Mouse (Mus musculus) stomach, postnatal 0 days (tissue): ENCODE measurements around the gene Eme1. TPM values are rescaled to one million over a fixed set of nuclear protein-coding genes. Genes with fewer than 3 reads are reported as not detected.
A peak's percentile ranks its signal among the peaks of the same experiment; 100 is the strongest.
"Not testable (repeated sequence)": the region's sequence is repeated elsewhere in the genome, so short reads cannot be mapped to it uniquely, and the experiment has no call there.

ENCODE experiments used
- ATAC-seq: fragments of 200-750 bp; cut with Nextera tagmentation; 2 replicates; pipeline ENCODE4 v1.8.0; 2017; ENCODE audit not compliant: low FRiP score, low TSS enrichment
- DNase-seq: peaks from one replicate; pipeline ENCODE4 v3.0.0-alpha.2; 2016; ENCODE audit warnings: low spot score
- H3K27ac ChIP-seq: fragments of 300-500 bp; sonication (generic); replicated peaks from 2 replicates; pipeline ENCODE4 v1.5.1; 2014; ENCODE audit warnings: mild to moderate bottlenecking, control low read depth
- H3K27me3 ChIP-seq: fragments of 300-500 bp; sonication (generic); 2 replicates; pipeline ENCODE4 v1.6.1; 2014; ENCODE audit warnings: low read length; ENCODE audit not compliant: control insufficient read depth, insufficient read depth
- H3K36me3 ChIP-seq: fragments of 300-500 bp; sonication (generic); 2 replicates; pipeline ENCODE4 v1.6.1; 2014; ENCODE audit warnings: low read length, mixed read lengths; ENCODE audit not compliant: control insufficient read depth, insufficient read depth
- H3K4me1 ChIP-seq: fragments of 300-500 bp; sonication (generic); replicated peaks from 2 replicates; pipeline ENCODE4 v1.6.1; 2014; ENCODE audit warnings: antibody characterized with exemption; ENCODE audit not compliant: control insufficient read depth, insufficient read depth
- H3K4me2 ChIP-seq: fragments of 300-500 bp; sonication (generic); replicated peaks from 2 replicates; pipeline ENCODE4 v1.6.1; 2014; ENCODE audit warnings: low read depth, mild to moderate bottlenecking, control low read depth, moderate library complexity
- H3K4me3 ChIP-seq: fragments of 300-500 bp; sonication (generic); 2 replicates; pipeline ENCODE4 v1.5.1; 2014; ENCODE audit warnings: low read depth, low read length, control low read depth
- H3K9ac ChIP-seq: fragments of 300-500 bp; sonication (generic); 2 replicates; pipeline ENCODE4 v1.6.1; 2014; ENCODE audit warnings: mild to moderate bottlenecking, low read length, control low read depth, mixed read lengths
- H3K9me3 ChIP-seq: fragments of 300-500 bp; sonication (generic); 2 replicates; pipeline ENCODE4 v1.6.1; 2016; ENCODE audit warnings: low read length; ENCODE audit not compliant: control insufficient read depth
- CTCF ChIP-seq: IDR thresholded peaks from 2 replicates; pipeline ENCODE4 v1.5.1; 2016; ENCODE audit warnings: antibody characterized with exemption, low read depth, mild to moderate bottlenecking, moderate library complexity
- EP300 ChIP-seq: optimal IDR thresholded peaks from 2 replicates; pipeline ENCODE3; 2016; ENCODE audit warnings: antibody characterized with exemption
- WGBS: fragments of 180-500 bp; shearing (Covaris S2); extraction: QIAGEN DNeasy Blood & Tissue Kit; methylation state at CpG from one replicate; pipeline ENCODE4 v1.1.7; 2014; 5-methylcytosine and 5-hydroxymethylcytosine counted together
- polyA plus RNA-seq: library from polyadenylated mRNA; unstranded; fragments of >200 nt; fragmentation: Nextera tagmentation; extraction: Ambion mirVana; gene quantifications from 2 replicates; pipeline ENCODE4 v1.2.1, GENCODE M21; 2015

Eme1 gene
- polyA plus RNA-seq, 1 experiment from 2014 or later, result 3.4 TPM

DNA sequence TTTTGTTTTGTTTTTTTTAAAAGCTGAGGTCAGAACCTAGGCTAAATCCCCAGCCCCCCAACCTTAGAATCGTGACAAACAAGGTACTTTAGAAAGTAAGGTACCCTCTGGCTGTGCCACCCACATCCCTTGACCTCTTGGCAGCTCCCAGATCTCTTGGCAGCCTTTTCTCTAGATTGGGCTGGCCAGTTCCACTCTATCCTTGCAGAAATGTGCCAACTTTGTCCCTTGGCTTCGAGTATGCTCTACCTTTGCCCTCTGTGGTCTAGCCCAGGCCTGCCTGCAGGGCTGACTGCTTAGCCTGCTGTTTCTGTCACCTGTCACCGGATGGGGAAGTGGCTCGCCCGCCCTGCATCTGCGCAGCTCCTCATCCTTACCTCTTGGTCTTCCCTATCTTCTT is 11.5 kb upstream of the Eme1 start:
- WGBS, result 93% methylated on average over 6 of the region's 6 CpGs

DNA sequence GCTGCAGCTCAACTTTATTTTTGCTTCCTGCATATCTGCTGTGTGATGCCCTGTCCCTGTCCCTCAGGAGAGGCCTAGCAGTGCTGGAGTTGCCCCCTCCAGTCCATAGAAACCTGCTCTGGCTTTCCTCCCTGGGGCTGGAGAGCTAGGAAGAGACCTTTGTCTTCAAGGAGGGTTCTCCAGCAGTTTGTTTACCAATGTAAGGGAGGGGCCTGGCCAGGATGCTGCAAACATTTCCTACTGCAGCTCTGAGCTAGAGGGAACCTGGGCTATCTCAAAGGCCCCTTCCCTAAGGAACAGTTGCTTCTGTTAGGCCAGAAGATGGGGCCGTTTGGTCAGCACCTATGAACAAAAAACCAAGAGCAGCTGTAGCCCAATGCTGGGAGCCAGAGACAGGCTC is 7.6 kb upstream of the Eme1 start:
- Histone ChIP-seq H3K27me3 (no peaks in the 10 kb centered on the region), H3K9me3 (no peaks in the 10 kb centered on the region), H3K4me3 (no peak overlapping the region), H3K27ac (no peak overlapping the region), H3K4me1 (no peaks in the 10 kb centered on the region), H3K36me3 (peaks cover 17% of the 10 kb centered on the region), H3K4me2 (no peak overlapping the region), H3K9ac (no peak overlapping the region)
- no peak for DNase-seq
- WGBS, result 58% methylated on average over 1 of the region's 1 CpGs
- TF ChIP-seq EP300 (no peak), CTCF (no peak)
- ATAC-seq, result peak; percentile 14; the same call in 1 of the 2 replicates

More for the DNA sequence above, 11.5 kb upstream of the Eme1 start:
- Histone ChIP-seq H3K27ac (no peak overlapping the region), H3K4me3 (no peak overlapping the region), H3K4me1 (no peaks in the 10 kb centered on the region), H3K4me2 (no peak overlapping the region), H3K9me3 (no peaks in the 10 kb centered on the region), H3K9ac (no peak overlapping the region), H3K27me3 (no peaks in the 10 kb centered on the region), H3K36me3 (peaks cover 32% of the 10 kb centered on the region)
- ATAC-seq (no peak), DNase-seq (no peak)
- TF ChIP-seq CTCF, result no peak
- TF ChIP-seq EP300, result no peak

DNA sequence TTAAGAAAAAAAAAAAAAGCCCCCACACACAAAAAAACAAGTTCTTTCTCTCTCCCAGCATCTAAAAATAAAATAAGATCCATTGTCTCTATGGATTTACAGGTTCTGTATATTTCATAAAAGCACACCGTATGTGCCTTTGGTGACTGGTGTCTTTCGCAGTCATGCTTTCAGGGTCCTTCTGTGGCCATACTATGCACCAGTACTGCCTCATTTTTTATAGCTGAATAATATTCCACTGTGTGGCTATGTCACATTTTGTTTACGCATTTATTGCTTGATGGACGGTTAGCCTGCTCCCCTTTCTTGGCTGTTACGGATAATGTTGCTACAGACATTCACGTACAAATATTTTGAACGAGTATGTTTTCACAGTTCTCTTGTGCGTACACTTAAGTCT is 791 bp downstream of the Eme1 start:
- Histone ChIP-seq H3K27me3 (no peaks in the 10 kb centered on the region), H3K4me2 (peak overlapping the region; percentile 65), H3K27ac (no peak overlapping the region), H3K9ac (no peak overlapping the region), H3K4me1 (no peaks in the 10 kb centered on the region), H3K9me3 (no peaks in the 10 kb centered on the region), H3K36me3 (peaks cover 1% of the 10 kb centered on the region; the same call in 1 of the 2 replicates), H3K4me3 (peak overlapping the region; percentile 64)
- TF ChIP-seq EP300 (no peak), CTCF (no peak)
- WGBS, result 43% methylated on average over 8 of the region's 8 CpGs
- ATAC-seq (no peak), DNase-seq (no peak)

DNA sequence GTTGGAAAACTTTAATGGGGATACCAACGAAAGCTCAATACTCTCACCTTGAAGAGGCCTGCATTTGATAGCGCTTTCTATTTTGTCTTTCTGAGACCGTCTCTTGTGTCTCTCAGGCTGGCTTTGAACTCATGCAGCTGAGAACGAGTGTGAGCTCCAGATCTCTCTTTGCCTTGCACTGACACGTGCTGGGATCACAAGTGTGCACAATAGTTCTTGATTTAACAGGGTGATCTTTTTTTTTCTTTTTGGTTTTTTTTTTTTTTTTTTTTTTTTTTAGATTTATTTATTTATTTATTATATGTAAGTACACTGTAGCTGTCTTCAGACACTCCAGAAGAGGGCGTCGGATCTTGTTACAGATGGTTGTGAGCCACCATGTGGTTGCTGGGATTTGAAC is 2.5 kb downstream of the Eme1 start:
- DNase-seq, ATAC-seq: not testable (repeated sequence)
- 97% methylated on average over 5 of the region's 7 CpGs for WGBS

GRCm38 (mm10) chr11:94646457-94646856 is 7.3 kb downstream of the Eme1 start:
- no peak overlapping the region for H3K27ac ChIP-seq
- no peak overlapping the region for H3K9ac ChIP-seq
- H3K4me3 ChIP-seq, result no peak overlapping the region
- ATAC-seq (no peak), DNase-seq (no peak)
- H3K4me1 ChIP-seq, result no peaks in the 10 kb centered on the region
- H3K27me3 ChIP-seq, result no peaks in the 10 kb centered on the region
- TF ChIP-seq CTCF, result no peak
- H3K9me3 ChIP-seq, result no peaks in the 10 kb centered on the region
- WGBS, result 95% methylated on average over 4 of the region's 4 CpGs
- no peak overlapping the region for H3K4me2 ChIP-seq
- peaks cover 18% of the 10 kb centered on the region for H3K36me3 ChIP-seq

More for the DNA sequence above, 2.5 kb downstream of the Eme1 start:
- H3K4me2 ChIP-seq, H3K27me3 ChIP-seq, H3K27ac ChIP-seq, H3K4me3 ChIP-seq, H3K4me1 ChIP-seq, H3K9ac ChIP-seq, H3K9me3 ChIP-seq, H3K36me3 ChIP-seq: not testable (repeated sequence)

GRCm38 (mm10) chr11:94644461-94645219 is 9.1 kb downstream of the Eme1 start:
- no peak overlapping the region for H3K27ac ChIP-seq
- 88% methylated on average over 8 of the region's 8 CpGs for WGBS
- no peak overlapping the region for H3K4me3 ChIP-seq
- H3K27me3 ChIP-seq, result no peaks in the 10 kb centered on the region
- H3K36me3 ChIP-seq, result peaks cover 29% of the 10 kb centered on the region
- H3K4me2 ChIP-seq, result no peak overlapping the region
- H3K9me3 ChIP-seq, result no peaks in the 10 kb centered on the region
- no peak overlapping the region for H3K9ac ChIP-seq
- no peak for DNase-seq
- no peak for ATAC-seq
- no peaks in the 10 kb centered on the region for H3K4me1 ChIP-seq
- TF ChIP-seq CTCF (no peak), EP300 (no peak)
